Mouse (Mus musculus) urinary bladder, adult 18-20 months (tissue): Measurements from ENCODE around the gene Gm45062.

Experiments
- DNase-seq, 2 experiments: peaks; one replicate each; pipeline ENCODE4 v3.0.0; 2022; ENCODE audit warnings: low spot score in 2 of 2, mixed read lengths in 2 of 2

The Gm45062 gene

GRCm38 (mm10) chr6:8368198-8368864 is 109.1 kb downstream of the Gm45062 start:
- no peak for DNase-seq

DNA sequence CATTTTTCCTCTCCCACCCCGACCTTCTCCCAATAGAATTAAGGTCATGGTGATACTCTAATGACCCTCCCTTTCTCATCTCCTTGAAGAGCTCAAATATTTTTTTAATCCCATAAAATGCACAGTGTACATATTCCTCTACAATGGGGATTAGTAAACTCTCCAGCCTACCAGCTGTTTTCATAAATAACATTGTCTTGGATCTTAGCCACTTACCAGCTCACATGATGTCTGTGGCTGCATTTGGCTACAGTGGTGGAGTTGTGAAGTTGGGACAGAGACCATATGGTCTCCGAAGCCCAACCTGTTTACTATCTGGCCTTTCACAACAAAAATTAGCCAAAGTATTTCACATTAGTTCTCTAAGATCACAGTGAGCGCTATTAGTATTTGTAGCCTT is 111.4 kb downstream of the Gm45062 start:
- DNase-seq, result no peak

DNA sequence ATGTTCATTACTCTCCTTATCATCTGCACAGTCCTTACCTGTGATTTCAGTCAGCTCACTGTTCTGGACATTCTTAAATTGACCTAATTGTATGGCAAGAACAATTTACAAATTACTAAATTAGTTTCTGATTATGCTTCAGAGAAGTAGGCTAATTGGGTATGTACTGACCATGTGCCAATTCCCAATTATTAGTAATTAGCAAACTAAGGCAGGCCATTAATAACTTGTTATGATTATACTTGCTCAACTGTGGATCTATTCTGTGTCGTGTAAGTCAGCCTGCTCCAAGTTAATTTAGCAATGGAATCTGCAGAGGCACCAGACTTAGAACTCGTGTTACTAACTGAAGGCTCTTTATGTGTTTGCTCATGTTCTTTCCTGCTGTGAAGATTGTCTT is 113.8 kb downstream of the Gm45062 start:
- DNase-seq, result no peak

- DNase-seq, result no peak
Measured at GRCm38 (mm10) chr6:8373851-8374250, 114.6 kb downstream of the Gm45062 start.

DNA sequence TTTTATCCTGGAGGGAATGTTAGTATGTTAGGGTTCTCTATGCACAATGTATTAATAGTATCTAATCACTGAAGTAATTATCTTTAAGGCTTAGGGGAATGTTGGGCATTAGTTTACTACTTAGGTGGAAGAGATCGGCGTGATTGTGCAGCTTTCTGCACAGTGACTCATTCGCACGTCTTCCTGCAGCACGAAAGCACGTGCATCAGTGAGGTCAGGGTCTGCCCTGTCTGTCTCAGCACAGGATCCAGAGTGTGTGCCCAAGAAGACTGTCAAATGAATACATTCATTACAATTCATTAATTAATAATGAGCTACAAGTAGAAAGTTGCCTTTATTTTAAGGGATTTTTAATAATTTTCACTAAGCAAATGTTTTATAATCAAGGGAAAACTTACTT is 115.0 kb downstream of the Gm45062 start:
- DNase-seq, result no peak

DNA sequence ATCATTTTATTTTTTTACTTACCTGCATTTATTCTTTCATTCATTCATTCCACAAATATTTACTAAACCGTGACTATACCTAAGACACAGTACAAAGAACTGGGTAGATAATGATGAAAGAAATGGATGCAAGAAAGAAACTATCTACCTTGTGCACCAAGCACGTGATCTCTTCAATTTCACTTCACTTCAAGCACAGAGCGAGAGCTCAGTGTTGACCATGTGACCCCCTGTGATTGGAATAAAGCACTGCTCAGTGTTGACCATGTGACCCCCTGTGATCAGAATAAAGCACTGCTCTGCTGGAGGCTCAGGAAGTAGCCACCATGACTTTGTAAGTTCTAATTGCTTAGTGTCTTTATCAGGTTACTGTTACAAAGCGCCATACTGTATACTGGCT is 115.5 kb downstream of the Gm45062 start:
- DNase-seq, result no peak

- DNase-seq, result no peak
Measured at GRCm38 (mm10) chr6:8376351-8376750, 117.1 kb downstream of the Gm45062 start.

GRCm38 (mm10) chr6:8377667-8378066 is 118.4 kb downstream of the Gm45062 start:
- no peak for DNase-seq

DNA sequence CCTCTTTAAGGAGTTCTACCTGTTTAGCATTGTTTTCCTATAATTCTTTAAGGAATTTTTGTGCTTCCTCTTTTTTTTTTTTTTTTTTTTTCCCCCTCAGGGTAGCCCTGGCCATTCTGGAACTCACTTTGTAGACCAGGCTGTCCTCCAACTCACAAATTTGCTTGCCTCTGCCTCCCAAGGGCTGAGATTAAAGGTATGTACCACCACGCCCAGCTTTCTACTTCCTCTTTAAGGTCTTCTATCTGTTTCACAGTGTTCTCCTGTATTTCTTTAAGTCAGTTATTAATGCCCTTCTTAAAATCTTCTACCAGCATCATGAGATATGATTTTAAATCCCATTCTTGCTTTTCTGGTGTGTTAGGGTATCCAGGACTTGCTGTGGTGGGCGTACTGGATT is 130.1 kb downstream of the Gm45062 start:
- no peak for DNase-seq

DNA sequence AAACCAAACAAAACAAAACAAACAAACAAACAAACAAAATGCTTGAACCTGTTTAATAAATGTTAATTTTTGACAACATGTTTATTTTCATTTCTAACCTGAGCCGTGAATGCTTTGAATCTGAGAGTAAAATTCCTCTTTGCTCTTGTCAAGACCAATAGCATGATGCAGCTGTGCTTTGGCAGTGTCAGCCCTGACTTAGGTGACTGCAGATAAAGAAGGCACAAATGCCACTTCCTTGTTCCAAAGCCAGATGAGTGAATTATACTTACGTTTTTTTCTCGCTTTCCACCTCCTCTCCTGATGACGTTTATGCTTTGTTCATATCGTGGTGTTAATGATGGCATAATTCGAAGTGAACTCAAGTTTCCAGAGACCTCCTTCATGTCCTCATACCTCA is 131.0 kb downstream of the Gm45062 start:
- DNase-seq, result no peak

- no peak for DNase-seq
Measured at GRCm38 (mm10) chr6:8390935-8391334, 131.7 kb downstream of the Gm45062 start.

DNA sequence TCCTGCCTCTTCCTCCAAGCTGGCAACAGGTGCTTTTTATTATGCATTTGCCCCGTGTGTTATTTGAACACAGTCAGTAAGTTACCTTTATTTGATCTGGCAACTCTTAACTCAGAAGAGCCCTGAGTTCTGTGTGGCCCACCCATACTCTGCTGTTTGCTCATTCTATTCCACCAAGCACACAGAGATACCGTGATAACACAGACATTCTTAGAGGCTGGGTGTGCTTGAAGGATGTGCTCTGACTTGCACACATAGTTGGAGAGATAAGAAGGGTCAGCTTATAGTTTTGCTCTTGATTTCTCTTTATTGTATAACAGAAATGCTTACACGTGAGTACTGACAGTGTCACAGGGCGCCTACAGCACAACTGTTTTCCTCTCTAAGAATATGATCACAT is 133.8 kb downstream of the Gm45062 start:
- no peak for DNase-seq

- no peak for DNase-seq
Measured at GRCm38 (mm10) chr6:8394044-8394443, 134.8 kb downstream of the Gm45062 start.

DNA sequence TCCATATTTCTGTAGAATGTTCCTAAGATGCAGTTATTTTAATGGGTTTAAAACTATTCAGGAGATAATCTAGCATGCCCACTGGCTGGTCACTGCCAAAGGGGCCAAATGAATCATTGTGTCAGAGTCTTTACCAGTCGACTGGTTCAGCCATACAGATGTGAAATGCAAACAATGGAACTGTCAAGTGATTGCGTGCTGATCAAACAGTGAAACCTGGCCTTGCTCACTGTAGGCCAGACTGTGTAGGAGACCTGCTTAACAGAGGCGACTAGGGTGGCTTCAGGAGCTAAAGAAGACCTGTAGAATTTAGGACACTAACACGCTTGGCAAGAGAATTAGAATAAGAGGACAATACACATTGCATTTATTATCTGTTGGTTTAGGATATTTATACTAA is 135.8 kb downstream of the Gm45062 start:
- DNase-seq, result no peak

- no peak for DNase-seq
Measured at GRCm38 (mm10) chr6:8397252-8397651, 138.0 kb downstream of the Gm45062 start.

- no peak for DNase-seq
Measured at GRCm38 (mm10) chr6:8399710-8400109, 140.5 kb downstream of the Gm45062 start.

- no peak for DNase-seq
Measured at GRCm38 (mm10) chr6:8403127-8403526, 143.9 kb downstream of the Gm45062 start.

- no peak for DNase-seq
Measured at GRCm38 (mm10) chr6:8405844-8406243, 146.6 kb downstream of the Gm45062 start.

DNA sequence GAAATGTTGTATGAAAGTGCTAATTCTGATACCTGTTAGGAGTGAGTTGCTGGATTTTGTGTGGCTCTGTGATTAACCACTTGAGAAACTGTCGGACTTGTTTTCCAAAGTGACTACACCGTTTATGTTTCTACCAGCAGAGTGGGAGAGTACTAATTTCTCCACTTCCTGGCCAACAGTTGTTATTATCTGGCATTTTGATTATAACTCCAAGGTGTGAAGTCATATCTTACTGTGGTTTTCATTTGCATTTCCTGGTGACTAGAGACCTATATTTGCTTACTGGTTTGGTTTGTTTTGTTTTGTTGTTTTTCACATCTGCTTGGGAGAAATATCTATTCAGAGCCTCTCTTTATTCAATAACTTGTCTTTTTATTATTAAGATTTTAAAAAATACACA is 149.1 kb downstream of the Gm45062 start:
- DNase-seq, result no peak

DNA sequence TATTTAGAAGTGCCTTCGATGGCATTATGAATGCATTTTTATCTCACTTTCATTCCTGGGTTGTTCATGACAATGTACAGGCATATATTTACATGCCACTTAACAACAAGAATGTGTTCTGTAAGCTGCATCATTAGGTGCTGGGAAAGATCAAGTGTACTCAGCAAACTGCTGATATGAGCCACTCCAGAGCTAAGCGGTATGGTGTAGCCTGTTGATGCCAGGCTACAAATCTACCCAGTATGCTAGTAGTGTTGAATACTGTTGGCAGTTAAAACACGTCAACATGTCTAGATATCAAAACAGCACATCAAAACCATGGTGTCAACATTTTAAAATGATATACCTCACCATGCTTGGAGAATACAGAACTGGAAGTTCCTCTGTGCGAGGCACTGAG is 150.6 kb downstream of the Gm45062 start:
- DNase-seq, result no peak

DNA sequence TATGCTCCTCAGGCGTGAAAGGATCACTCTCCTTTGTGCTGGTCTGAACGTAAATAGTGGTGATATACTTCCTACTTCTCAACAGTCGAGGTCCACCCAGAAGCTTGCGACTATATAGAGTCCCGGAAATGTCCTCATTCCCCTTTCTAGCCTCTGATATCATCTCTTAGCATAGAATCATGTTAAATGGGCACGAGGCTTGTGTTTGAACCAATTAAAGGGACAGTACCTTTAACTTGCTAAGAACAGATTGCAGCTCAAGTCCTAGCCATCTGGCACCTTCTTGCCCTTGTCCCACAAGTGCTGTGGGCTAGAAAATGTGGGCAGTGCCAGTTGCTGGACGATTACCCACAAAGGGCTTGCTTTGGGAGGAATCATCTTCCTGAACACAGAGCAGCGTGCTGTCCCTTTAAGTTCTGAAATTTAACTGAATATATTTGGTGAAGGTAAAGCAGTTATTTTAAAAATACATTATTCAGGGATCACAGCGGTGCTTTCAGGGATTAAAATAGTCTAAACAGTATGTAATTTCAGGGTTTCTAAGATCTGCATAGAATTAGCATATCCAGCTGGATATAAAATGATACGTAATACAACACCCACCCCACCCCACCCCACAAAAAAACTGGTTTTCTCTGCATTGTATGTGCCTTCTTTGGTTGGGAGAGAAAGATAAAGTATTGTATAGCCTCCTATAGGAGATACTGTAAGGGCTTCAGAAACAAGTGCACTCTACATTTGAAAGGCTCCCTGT is 153.8 kb downstream of the Gm45062 start:
- no peak for DNase-seq

DNA sequence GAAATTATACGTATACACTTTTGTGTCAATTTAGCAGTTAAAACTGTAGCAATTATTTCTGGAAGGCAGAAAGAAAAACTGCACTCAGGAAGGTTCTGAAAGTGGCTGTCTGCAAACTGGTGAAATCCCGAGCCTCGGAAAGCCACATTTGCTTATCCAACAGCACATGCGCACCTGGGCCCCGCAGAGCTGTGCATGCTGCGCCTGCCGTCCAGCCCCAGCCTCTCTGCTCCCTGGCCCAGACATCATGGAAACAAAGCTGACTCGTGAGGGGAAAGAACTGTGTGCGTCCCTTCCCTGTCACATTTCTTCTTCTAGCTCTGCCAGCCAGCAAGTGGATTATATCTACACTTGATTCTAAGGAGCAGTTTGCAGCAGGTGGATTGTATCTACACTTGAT is 154.8 kb downstream of the Gm45062 start:
- no peak for DNase-seq

- DNase-seq, result no peak
Measured at GRCm38 (mm10) chr6:8415823-8416222, 156.6 kb downstream of the Gm45062 start.
